Mouse (Mus musculus) ES-CJ7 (cell line): Measurements from ENCODE around the gene Pogz.
A peak's percentile ranks its signal among the peaks of the same experiment; 100 is the strongest.
"Not testable (repeated sequence)": the region's sequence is repeated elsewhere in the genome, so short reads cannot be mapped to it uniquely, and the experiment has no call there.

Experiments used
- DNase-seq: peaks from one replicate; pipeline ENCODE4 v3.0.0; 2011; ENCODE audit warnings: low read depth, low spot score

Pogz gene

GRCm38 (mm10) chr3:94832701-94833100 is 4.7 kb upstream of the Pogz start:
- no peak for DNase-seq

GRCm38 (mm10) chr3:94833358-94833757 is 4.0 kb upstream of the Pogz start:
- no peak for DNase-seq

- no peak for DNase-seq
Observed at GRCm38 (mm10) chr3:94835396-94835795, 2.0 kb upstream of the Pogz start.

GRCm38 (mm10) chr3:94837959-94838496 is 661 bp downstream of the Pogz start:
- DNase-seq = peak; percentile 73

- no peak for DNase-seq
Observed at GRCm38 (mm10) chr3:94838631-94839030, 1.3 kb downstream of the Pogz start.

- no peak for DNase-seq
Observed at GRCm38 (mm10) chr3:94839101-94839500, 1.7 kb downstream of the Pogz start.

GRCm38 (mm10) chr3:94847382-94847781 is 10.0 kb downstream of the Pogz start:
- no peak for DNase-seq

GRCm38 (mm10) chr3:94849338-94849737 is 12.0 kb downstream of the Pogz start:
- DNase-seq = peak; percentile 82

GRCm38 (mm10) chr3:94851731-94852130 is 14.4 kb downstream of the Pogz start:
- DNase-seq = no peak

GRCm38 (mm10) chr3:94852215-94852614 is 14.8 kb downstream of the Pogz start:
- DNase-seq = no peak

GRCm38 (mm10) chr3:94859471-94859870 is 22.1 kb downstream of the Pogz start:
- no peak for DNase-seq

GRCm38 (mm10) chr3:94869011-94869410 is 31.6 kb downstream of the Pogz start:
- no peak for DNase-seq

- no peak for DNase-seq
Observed at GRCm38 (mm10) chr3:94878618-94879017, 41.3 kb downstream of the Pogz start.

GRCm38 (mm10) chr3:94881840-94882239 is 44.5 kb downstream of the Pogz start:
- no peak for DNase-seq

- DNase-seq = no peak
Observed at GRCm38 (mm10) chr3:94882579-94882978, 45.2 kb downstream of the Pogz start.

GRCm38 (mm10) chr3:94886316-94887224 is 49.2 kb downstream of the Pogz start, which contains the start of gene Psmb4:
TSS of gene Psmb4 (minus strand) at chr3:94886961.
- DNase-seq = peak; percentile 88

- DNase-seq = peak; percentile 78
Observed at GRCm38 (mm10) chr3:94888595-94888994, 51.2 kb downstream of the Pogz start.

- DNase-seq = no peak
Observed at GRCm38 (mm10) chr3:94894076-94894475, 56.7 kb downstream of the Pogz start.

GRCm38 (mm10) chr3:94902747-94903146 is 65.4 kb downstream of the Pogz start:
- DNase-seq = peak; percentile 68

- DNase-seq = not testable (repeated sequence)
Observed at GRCm38 (mm10) chr3:94904759-94905158, 67.4 kb downstream of the Pogz start.

GRCm38 (mm10) chr3:94906482-94906881 is 69.1 kb downstream of the Pogz start:
- DNase-seq = no peak

GRCm38 (mm10) chr3:94911050-94911693 is 73.8 kb downstream of the Pogz start:
- no peak for DNase-seq
